Mouse (Mus musculus) heart, embryonic 14.5 days (tissue): ENCODE data around the gene Shtn1. TPM values are rescaled to one million over a fixed set of nuclear protein-coding genes. Genes with fewer than 3 reads are reported as not detected.

ENCODE experiments used
- ATAC-seq: fragments of 200-750 bp; cut with Nextera tagmentation; 2 replicates; pipeline ENCODE4 v1.8.0; 2017; ENCODE audit warnings: low read depth, moderate TSS enrichment; ENCODE audit not compliant: insufficient number of reproducible peaks, insufficient read depth, low FRiP score
- H3K27ac ChIP-seq, 2 experiments: fragments of 200-500 bp in 1 of 2; fragments of 300-500 bp in 1 of 2; sonication (generic) in 1 of 2; replicated peaks in 1 of 2; 2 replicates each; pipeline ENCODE4 v1.5.1; 2012 to 2014; ENCODE audit warnings: low read depth in 2 of 2, low read length in 2 of 2, control low read depth in 1 of 2, mild to moderate bottlenecking in 1 of 2, mixed read lengths in 1 of 2; ENCODE audit not compliant: control insufficient read depth in 1 of 2, insufficient read depth in 1 of 2
- H3K27me3 ChIP-seq: fragments of 300-500 bp; sonication (generic); 2 replicates; pipeline ENCODE4 v1.6.1; 2014; ENCODE audit warnings: mild to moderate bottlenecking, low read length, control low read depth; ENCODE audit not compliant: control insufficient read depth, insufficient read depth
- H3K36me3 ChIP-seq: fragments of 300-500 bp; sonication (generic); 2 replicates; pipeline ENCODE4 v1.6.1; 2014; ENCODE audit warnings: mild to moderate bottlenecking, control low read depth, low read length, mixed read lengths; ENCODE audit not compliant: control insufficient read depth, insufficient read depth
- H3K4me1 ChIP-seq, 2 experiments: fragments of 200-500 bp in 1 of 2; fragments of 300-500 bp in 1 of 2; sonication (generic) in 1 of 2; 2 replicates each; pipeline ENCODE4 v1.6.1; 2012 to 2014; ENCODE audit warnings: low read length in 2 of 2, control low read depth in 1 of 2, mixed read lengths in 1 of 2; ENCODE audit not compliant: control insufficient read depth in 2 of 2, insufficient read depth in 2 of 2
- H3K4me2 ChIP-seq: fragments of 300-500 bp; sonication (generic); 2 replicates; pipeline ENCODE4 v1.6.1; 2014; ENCODE audit warnings: mild to moderate bottlenecking, low read length
- H3K4me3 ChIP-seq, 2 experiments: fragments of 200-500 bp in 1 of 2; fragments of 300-500 bp in 1 of 2; sonication (generic) in 1 of 2; 2 replicates each; pipeline ENCODE4 v1.5.1; 2012 to 2014; ENCODE audit warnings: low read length in 2 of 2, mild to moderate bottlenecking in 2 of 2, control low read depth in 1 of 2, low read depth in 1 of 2, moderate library complexity in 1 of 2; ENCODE audit not compliant: control insufficient read depth in 1 of 2, insufficient read depth in 1 of 2
- H3K9ac ChIP-seq: fragments of 300-500 bp; sonication (generic); 2 replicates; pipeline ENCODE4 v1.6.1; 2014; ENCODE audit warnings: mild to moderate bottlenecking, low read length
- H3K9me3 ChIP-seq: fragments of 300-500 bp; sonication (generic); 2 replicates; pipeline ENCODE4 v1.6.1; 2016; ENCODE audit warnings: low read length, control low read depth; ENCODE audit not compliant: control insufficient read depth
- WGBS: fragments of 180-500 bp; shearing (Covaris S2); extraction: QIAGEN DNeasy Blood & Tissue Kit; methylation state at CpG from one replicate; pipeline ENCODE4 v1.1.7; 2014; 5-methylcytosine and 5-hydroxymethylcytosine counted together
- polyA plus RNA-seq: library from polyadenylated mRNA; unstranded; fragments of >200 nt; fragmentation: Nextera tagmentation; extraction: Ambion mirVana; gene quantifications from 2 replicates; pipeline ENCODE4 v1.2.1, GENCODE M21; 2014

The Shtn1 gene
- polyA plus RNA-seq, 1 experiment from 2014 or later: 1.0 TPM

DNA sequence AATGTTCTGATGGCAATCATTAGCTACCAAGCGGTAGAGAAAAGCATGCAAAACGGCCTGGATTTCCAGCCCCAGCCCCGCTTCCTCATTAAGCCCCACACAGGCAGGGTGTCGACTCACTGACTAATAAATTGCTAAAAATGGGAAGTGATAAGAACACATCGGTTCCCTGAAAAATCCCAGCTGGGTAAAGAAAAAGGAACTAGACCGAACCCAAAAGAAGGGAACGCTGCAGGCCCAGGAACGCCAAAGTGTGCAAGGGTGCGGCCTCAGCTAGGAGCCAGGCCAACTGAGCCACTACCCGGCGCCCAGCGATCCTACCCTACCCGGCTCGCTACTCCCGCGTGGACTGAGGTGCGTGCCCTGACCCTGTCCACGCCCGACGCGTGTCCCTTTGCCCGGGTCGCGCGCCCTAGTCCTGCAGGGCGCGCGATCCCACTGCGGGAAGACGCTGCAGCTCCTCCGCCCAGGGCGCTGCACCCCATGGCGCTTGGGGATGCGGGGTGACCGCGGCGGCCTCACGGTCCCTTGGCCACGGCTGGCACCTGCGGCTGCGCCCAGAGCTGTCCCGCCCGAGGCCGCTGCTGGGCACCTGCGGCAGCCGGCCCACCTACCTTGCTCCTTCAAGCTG, 944 bp downstream of the Shtn1 start:
- H3K27me3 ChIP-seq: peaks cover 52% of the 10 kb centered on the region
- peak overlapping the region; percentile 59 for H3K9ac ChIP-seq
- peaks cover 0 to 2% of the 10 kb centered on the region in 2 experiments; a peak in 1 of 4 replicates for H3K4me1 ChIP-seq
- H3K4me2 ChIP-seq: peak overlapping the region; percentile 99
- ATAC-seq: no peak
- 7% methylated on average over 46 of the region's 46 CpGs for WGBS
- H3K9me3 ChIP-seq: no peaks in the 10 kb centered on the region
- peak overlapping the region; percentile 51 to 62 for H3K4me3 ChIP-seq
- no peaks in the 10 kb centered on the region for H3K36me3 ChIP-seq
- no peak overlapping the region for H3K27ac ChIP-seq

- 75% methylated on average over 3 of the region's 3 CpGs for WGBS
- Histone ChIP-seq H3K27ac (no peak overlapping the region), H3K9ac (no peak overlapping the region), H3K4me1 (peaks cover 0 to 2% of the 10 kb centered on the region in 2 experiments; a peak in 1 of 4 replicates), H3K36me3 (no peaks in the 10 kb centered on the region), H3K9me3 (no peaks in the 10 kb centered on the region), H3K27me3 (peaks cover 52% of the 10 kb centered on the region), H3K4me2 (no peak overlapping the region), H3K4me3 (no peak overlapping the region)
- no peak for ATAC-seq
Measured at GRCm38 (mm10) chr19:59074381-59074780, 1.5 kb downstream of the Shtn1 start.

DNA sequence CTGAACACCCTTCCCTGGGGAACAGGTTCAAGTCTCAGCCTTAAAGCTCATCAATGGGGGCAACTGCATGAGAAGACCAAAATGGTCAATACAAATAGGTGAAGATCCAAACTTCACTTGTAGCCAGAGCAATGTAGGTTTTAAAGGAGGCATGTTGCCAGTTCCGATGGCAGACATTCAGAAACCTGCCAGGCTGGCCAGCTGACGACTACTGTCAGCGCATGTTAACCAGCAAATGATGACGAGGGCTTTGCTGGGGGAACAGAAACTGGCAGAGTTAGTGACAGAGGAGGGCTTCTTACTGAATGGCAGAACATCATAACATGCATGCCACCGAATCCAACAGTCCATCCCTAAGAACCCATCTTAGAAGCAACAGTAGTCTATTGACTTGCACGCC, 2.9 kb downstream of the Shtn1 start:
- Histone ChIP-seq H3K27me3 (peaks cover 51% of the 10 kb centered on the region), H3K9ac (no peak overlapping the region), H3K27ac (no peak overlapping the region), H3K4me2 (no peak overlapping the region), H3K9me3 (no peaks in the 10 kb centered on the region), H3K4me1 (peaks cover 0 to 2% of the 10 kb centered on the region in 2 experiments; a peak in 1 of 4 replicates), H3K4me3 (no peak overlapping the region), H3K36me3 (no peaks in the 10 kb centered on the region)
- 79% methylated on average over 6 of the region's 6 CpGs for WGBS
- ATAC-seq: no peak

- no peak overlapping the region for H3K4me2 ChIP-seq
- no peak overlapping the region for H3K27ac ChIP-seq
- no peaks in the 10 kb centered on the region for H3K9me3 ChIP-seq
- H3K9ac ChIP-seq: no peak overlapping the region
- H3K36me3 ChIP-seq: no peaks in the 10 kb centered on the region
- no peak overlapping the region for H3K4me3 ChIP-seq
- WGBS: 76% methylated on average over 2 of the region's 2 CpGs
- H3K4me1 ChIP-seq: peaks cover 0 to 2% of the 10 kb centered on the region in 2 experiments; a peak in 1 of 4 replicates
- ATAC-seq: no peak
- H3K27me3 ChIP-seq: peaks cover 41% of the 10 kb centered on the region
Measured at GRCm38 (mm10) chr19:59071979-59072378, 3.9 kb downstream of the Shtn1 start.

DNA sequence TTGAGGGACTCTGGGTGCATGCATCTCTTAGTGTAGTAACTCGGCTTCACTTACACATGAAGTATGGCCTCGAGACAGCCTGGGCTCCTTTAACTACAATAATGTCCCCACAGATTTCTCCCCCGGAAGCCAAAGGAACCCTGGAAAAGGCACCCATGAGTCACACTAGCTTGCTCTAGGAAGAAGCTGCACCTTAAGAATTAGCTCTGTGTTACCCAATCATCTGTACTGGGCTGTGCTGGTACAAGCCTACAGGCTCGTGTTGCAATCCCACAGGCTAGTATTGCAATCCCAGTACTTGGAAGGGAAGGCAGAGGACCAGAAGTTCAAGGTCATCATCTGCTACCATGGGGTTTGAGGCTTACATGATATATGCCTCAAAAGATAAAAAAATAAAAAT, 4.5 kb downstream of the Shtn1 start:
- no peak overlapping the region for H3K9ac ChIP-seq
- H3K4me3 ChIP-seq: no peak overlapping the region
- no peak overlapping the region for H3K27ac ChIP-seq
- peaks cover 35% of the 10 kb centered on the region for H3K27me3 ChIP-seq
- 72% methylated on average over 4 of the region's 4 CpGs for WGBS
- H3K9me3 ChIP-seq: no peaks in the 10 kb centered on the region
- no peak overlapping the region for H3K4me2 ChIP-seq
- peaks cover 0 to 2% of the 10 kb centered on the region in 2 experiments; a peak in 1 of 4 replicates for H3K4me1 ChIP-seq
- no peaks in the 10 kb centered on the region for H3K36me3 ChIP-seq
- no peak for ATAC-seq

DNA sequence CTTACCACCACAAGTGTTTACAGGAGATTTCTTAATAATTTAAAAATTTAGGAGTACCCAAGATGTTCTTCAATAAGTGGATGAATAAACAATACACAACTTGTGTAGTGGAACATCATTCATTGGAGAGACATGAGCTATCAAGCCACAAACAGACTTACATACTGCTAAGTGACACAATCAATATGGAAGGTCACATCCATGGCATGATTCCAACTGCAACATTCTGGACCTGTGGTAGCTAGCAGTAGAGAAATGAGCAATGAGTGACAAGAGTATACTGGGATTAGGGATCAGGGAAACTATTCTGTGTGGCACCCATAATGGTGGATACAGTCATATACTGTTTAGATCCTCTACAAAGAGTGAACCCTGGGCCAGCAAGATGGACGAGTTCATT, 8.2 kb downstream of the Shtn1 start:
- Histone ChIP-seq H3K9me3 (no peaks in the 10 kb centered on the region), H3K9ac (no peak overlapping the region), H3K4me3 (no peak overlapping the region), H3K4me2 (no peak overlapping the region), H3K27ac (no peak overlapping the region), H3K27me3 (peaks cover 4% of the 10 kb centered on the region; the same call in 1 of the 2 replicates), H3K4me1 (no peaks in the 10 kb centered on the region), H3K36me3 (no peaks in the 10 kb centered on the region)
- 61% methylated on average over 1 of the region's 1 CpGs for whole genome bisulfite sequencing
- ATAC-seq: no peak

GRCm38 (mm10) chr19:59066670-59067069, 9.2 kb downstream of the Shtn1 start:
- no peak overlapping the region for H3K4me2 ChIP-seq
- WGBS: 86% methylated on average over 2 of the region's 2 CpGs
- H3K9me3 ChIP-seq: no peaks in the 10 kb centered on the region
- no peaks in the 10 kb centered on the region for H3K4me1 ChIP-seq
- no peak overlapping the region for H3K9ac ChIP-seq
- no peak overlapping the region for H3K4me3 ChIP-seq
- ATAC-seq: no peak
- H3K36me3 ChIP-seq: no peaks in the 10 kb centered on the region
- H3K27ac ChIP-seq: no peak overlapping the region
- H3K27me3 ChIP-seq: 0 out of 2 replicates have a peak, but pooled peaks cover 3% of the 10 kb centered on the region

DNA sequence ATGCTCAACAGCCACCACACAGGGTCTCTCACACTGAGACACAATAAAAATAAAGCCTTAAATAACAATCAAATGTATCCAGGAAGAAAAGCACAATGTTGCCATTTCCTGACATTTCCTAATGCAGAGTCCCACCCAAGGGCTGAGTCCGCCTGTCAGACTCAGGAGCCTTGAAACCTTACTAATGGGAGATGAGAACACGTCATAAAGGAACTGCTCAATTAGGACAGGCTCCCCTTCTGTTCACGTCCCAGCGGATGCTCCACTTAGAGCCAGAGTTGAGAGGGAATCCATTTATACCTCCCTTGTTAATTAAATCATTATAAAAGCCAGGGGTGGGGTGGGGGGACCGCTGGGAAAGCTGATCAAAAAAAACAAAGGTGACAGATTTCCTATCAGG, 9.8 kb downstream of the Shtn1 start:
- Histone ChIP-seq H3K27ac (no peak overlapping the region), H3K4me3 (no peak overlapping the region), H3K36me3 (no peaks in the 10 kb centered on the region), H3K4me1 (no peaks in the 10 kb centered on the region), H3K9ac (no peak overlapping the region), H3K4me2 (no peak overlapping the region), H3K27me3 (0 out of 2 replicates have a peak, but pooled peaks cover 3% of the 10 kb centered on the region), H3K9me3 (no peaks in the 10 kb centered on the region)
- no peak for ATAC-seq
- 52% methylated on average over 5 of the region's 5 CpGs for WGBS
